In genomic region chr1:167497991-167498390, GRCm38 (mm10) we compare ENCODE assay signal across 22 mouse cellular contexts. TPM values are rescaled to one million over a fixed set of nuclear protein-coding genes. Genes with fewer than 3 reads are reported as not detected.
A peak's percentile ranks its signal among the peaks of the same experiment; 100 is the strongest.
DNase-seq lines count a peak whose midpoint lies in the region; ATAC-seq lines count a peak whose summit lies in the region.
"Had no signal": no experiment of that assay in that cellular context is flagged by ENCODE, and none has a peak within 500 bp of the region (broad histone marks: within the 10 kb centered on the region; RNA-seq: fewer than 3 reads in every experiment).

No protein-coding gene starts in this region.

- no peak for DNase-seq in neural tube, embryonic 10.5 days (ENCODE audit: extremely low spot score, low spot score)
- peak; percentile 64 for DNase-seq in ZHBTc4 (ENCODE audit: low read depth, low spot score)
- peak; percentile 36 for DNase-seq in forebrain, embryonic 14.5 days (ENCODE audit: low spot score)
- DNase-seq in urinary bladder, adult 2 months (ENCODE audit: low spot score): no peak
- DNase-seq: adrenal gland, postnatal 36 days; cerebellum, adult 9-11 months; gastrocnemius, adult 2 months; heart, adult 18-20 months; kidney, postnatal 25 days; layer of hippocampus, adult 9-11 months; right cerebral cortex, postnatal 14 days; thymus, postnatal 14 days had no signal

- H3K9me3 ChIP-seq in neural tube, embryonic 12.5 days: no peaks in the 10 kb centered on the region
- H3K9me3 ChIP-seq in forebrain, embryonic 14.5 days (replicated peaks; ENCODE audit: control insufficient read depth, low read length): no peaks in the 10 kb centered on the region
- H3K9me3 ChIP-seq in midbrain, embryonic 16.5 days (replicated peaks; ENCODE audit: control insufficient read depth, low read length, poor library complexity, severe bottlenecking): no peaks in the 10 kb centered on the region
- H3K9me3 ChIP-seq: embryonic facial prominence, embryonic 15.5 days; liver, embryonic 15.5 days had no signal

- H3K36me3 ChIP-seq in neural tube, embryonic 12.5 days: no peaks in the 10 kb centered on the region
- no peaks in the 10 kb centered on the region for H3K36me3 ChIP-seq in forebrain, embryonic 14.5 days (ENCODE audit: control insufficient read depth, insufficient read depth, low read length)
- no peaks in the 10 kb centered on the region for H3K36me3 ChIP-seq in midbrain, embryonic 16.5 days (ENCODE audit: control insufficient read depth, insufficient read depth, low read length)
- H3K36me3 ChIP-seq: embryonic facial prominence, embryonic 15.5 days; liver, embryonic 15.5 days had no signal

- no peak overlapping the region for H3K27ac ChIP-seq in neural tube, embryonic 12.5 days
- H3K27ac ChIP-seq in forebrain, embryonic 14.5 days (ENCODE audit: low read depth, low read length): no peak overlapping the region; the same call in 1 of the 2 replicates
- no peak overlapping the region for H3K27ac ChIP-seq in midbrain, embryonic 16.5 days (ENCODE audit: low read length)
- H3K27ac ChIP-seq: embryonic facial prominence, embryonic 15.5 days; gastrocnemius, adult 2 months; liver, embryonic 15.5 days had no signal

- H3K9ac ChIP-seq in neural tube, embryonic 12.5 days: no peak overlapping the region
- no peak overlapping the region for H3K9ac ChIP-seq in forebrain, embryonic 14.5 days (ENCODE audit: low read length)
- H3K9ac ChIP-seq in midbrain, embryonic 16.5 days (ENCODE audit: low read depth, low read length): no peak overlapping the region
- H3K9ac ChIP-seq: embryonic facial prominence, embryonic 15.5 days; liver, embryonic 15.5 days had no signal

- H3K27me3 ChIP-seq in neural tube, embryonic 12.5 days (replicated peaks): no peaks in the 10 kb centered on the region
- H3K27me3 ChIP-seq in forebrain, embryonic 14.5 days (replicated peaks; ENCODE audit: control insufficient read depth, insufficient read depth, low read length): no peaks in the 10 kb centered on the region
- no peaks in the 10 kb centered on the region for H3K27me3 ChIP-seq in midbrain, embryonic 16.5 days (ENCODE audit: control insufficient read depth, insufficient read depth, low read depth, low read length)
- H3K27me3 ChIP-seq: liver, embryonic 15.5 days had no signal

- no peak overlapping the region for H3K4me3 ChIP-seq in neural tube, embryonic 12.5 days
- no peak overlapping the region for H3K4me3 ChIP-seq in forebrain, embryonic 14.5 days (ENCODE audit: low read depth, low read length)
- H3K4me3 ChIP-seq in midbrain, embryonic 16.5 days (ENCODE audit: low read depth, low read length): no peak overlapping the region
- H3K4me3 ChIP-seq: embryonic facial prominence, embryonic 15.5 days; gastrocnemius, adult 2 months; liver, embryonic 15.5 days had no signal

- ATAC-seq in neural tube, embryonic 12.5 days (ENCODE audit: low FRiP score, low read depth): peak; percentile 45
- 0 out of 2 replicates have a peak, but pooled peaks have one; percentile 34 for ATAC-seq in forebrain, embryonic 14.5 days
- ATAC-seq in midbrain, embryonic 16.5 days: peak; percentile 58; the same call in 1 of the 2 replicates
- ATAC-seq in cerebellum, adult (ENCODE audit: insufficient number of reproducible peaks, low FRiP score, low TSS enrichment): no peak
- ATAC-seq: CD4-positive, CD25-positive, alpha-beta regulatory T cell, adult 4 months; intestine, postnatal 0 days; lung, postnatal 0 days had no signal

- peaks cover 16% of the 10 kb centered on the region for H3K4me1 ChIP-seq in neural tube, embryonic 12.5 days
- no peaks in the 10 kb centered on the region for H3K4me1 ChIP-seq in forebrain, embryonic 14.5 days (ENCODE audit: control insufficient read depth, insufficient read depth, low read length)
- H3K4me1 ChIP-seq in midbrain, embryonic 16.5 days (ENCODE audit: control insufficient read depth, insufficient read depth, low read length): no peaks in the 10 kb centered on the region
- H3K4me1 ChIP-seq: liver, embryonic 15.5 days had no signal

- H3K4me2 ChIP-seq in neural tube, embryonic 12.5 days (replicated peaks): no peak overlapping the region; the same call in 1 of the 2 replicates
- H3K4me2 ChIP-seq in forebrain, embryonic 14.5 days (ENCODE audit: low read length): no peak overlapping the region
- no peak overlapping the region for H3K4me2 ChIP-seq in midbrain, embryonic 16.5 days (ENCODE audit: low read length)
- H3K4me2 ChIP-seq: embryonic facial prominence, embryonic 15.5 days; liver, embryonic 15.5 days had no signal

- 23% methylated on average over 10 of the region's 10 CpGs for WGBS in neural tube, embryonic 12.5 days
- 12% methylated on average over 10 of the region's 10 CpGs for WGBS in forebrain, embryonic 14.5 days
- 17% methylated on average over 10 of the region's 10 CpGs for whole genome bisulfite sequencing in midbrain, embryonic 16.5 days

RNA-seq across cellular contexts. Expression of gene Lrrc52, which starts 31.4 kb away (rescaled TPM):
- polyA plus RNA-seq in neural tube, embryonic 12.5 days (2016; fragmentation: Nextera tagmentation; extraction: Ambion mirVana): not detected in 2 replicates
- not detected in 2 replicates for polyA plus RNA-seq in forebrain, embryonic 14.5 days (2014; fragmentation: Nextera tagmentation; extraction: Ambion mirVana)
- not detected in 2 replicates for polyA plus RNA-seq in midbrain, embryonic 16.5 days (2015; fragmentation: Nextera tagmentation; extraction: Ambion mirVana)
- polyA plus RNA-seq in urinary bladder, adult 2 months (2012; rRNA removed): 0.18 TPM in 1 of 2 replicates, not detected in the other
- polyA plus RNA-seq: CD4-positive, CD25-positive, alpha-beta regulatory T cell, adult 4 months; embryonic facial prominence, embryonic 15.5 days; intestine, postnatal 0 days; limb, embryonic 14.5 days; liver, embryonic 15.5 days; stomach, embryonic 16.5 days had no signal

Comparison
In these comparisons a context has a peak if more than half of its experiments do, and no peak if none do; other contexts are left out.
1. DNase-seq: peak in ZHBTc4 (single experiment) and forebrain, embryonic 14.5 days (single experiment); none in neural tube, embryonic 10.5 days (single experiment) and urinary bladder, adult 2 months (single experiment).